Mouse (Mus musculus) cerebellum, adult 11-12 months (tissue): ENCODE measurements around the gene Gm49352.
"Not testable (repeated sequence)": the region's sequence is repeated elsewhere in the genome, so short reads cannot be mapped to it uniquely, and the experiment has no call there.

ENCODE experiments used
- DNase-seq: peaks from one replicate; pipeline ENCODE4 v3.0.0; 2022

Gene Gm49352

DNA sequence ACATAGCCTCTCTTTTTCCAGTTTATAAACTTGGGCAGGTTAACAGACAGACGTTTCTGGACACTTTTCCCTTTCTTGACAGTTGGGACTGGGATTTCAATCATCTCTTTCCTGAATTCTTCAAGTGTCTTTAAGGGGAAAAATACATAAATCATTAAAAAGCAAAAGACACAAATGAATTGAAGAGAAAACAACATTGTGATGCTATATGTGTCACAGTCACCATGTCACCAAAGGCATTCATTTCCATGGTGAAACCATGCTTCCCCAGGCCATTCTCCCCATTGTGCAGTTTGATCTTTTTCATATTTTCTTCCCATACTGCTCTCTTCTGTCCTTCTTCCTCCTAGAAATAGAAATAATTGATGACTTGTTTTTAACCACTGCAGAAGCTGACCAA lies at the start of gene Gm49352:
Gm49352 (minus strand) TSS at position 101 of the 400 bp plus-strand sequence.
- DNase-seq: not testable (repeated sequence)

DNA sequence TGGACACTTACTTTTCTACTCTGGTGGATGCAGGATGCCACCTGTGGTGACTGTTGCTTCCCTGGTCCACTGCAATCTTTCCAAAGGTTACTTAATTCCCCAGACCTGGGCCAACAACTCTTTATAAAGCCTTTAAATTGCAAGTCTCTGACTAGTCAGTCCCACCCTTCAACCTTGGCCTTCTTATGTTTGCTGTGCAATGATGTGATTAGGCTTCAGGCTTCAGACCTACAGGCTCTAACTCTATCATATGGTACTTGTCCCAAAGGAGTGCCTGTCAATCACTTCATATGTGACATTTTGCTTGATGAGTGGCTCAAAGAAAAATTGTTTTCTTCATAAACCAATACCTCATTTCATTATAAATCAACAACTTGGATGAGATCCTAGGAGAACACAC lies 2.1 kb upstream of the Gm49352 start, which contains the start of gene Cts3:
Cts3 (minus strand) TSS at position 101 of the 400 bp plus-strand sequence.
- DNase-seq: no peak

DNA sequence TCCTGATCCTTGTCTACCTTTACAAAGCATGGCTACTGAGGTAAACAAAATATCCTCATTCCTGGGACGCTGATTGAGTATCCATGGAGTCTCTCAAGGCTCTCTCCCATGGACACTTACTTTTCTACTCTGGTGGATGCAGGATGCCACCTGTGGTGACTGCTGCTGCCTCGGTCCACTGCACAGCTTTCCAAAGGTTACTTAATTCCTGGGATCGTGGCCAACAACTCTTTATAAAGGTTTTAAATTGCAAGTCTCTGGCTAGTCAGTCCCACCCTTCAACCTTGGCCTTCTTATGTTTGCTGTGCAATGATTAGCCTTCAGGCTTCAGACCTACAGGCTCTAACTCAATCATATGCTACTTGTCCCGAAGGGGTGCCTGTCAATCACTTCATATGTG lies 26.3 kb downstream of the Gm49352 start, which contains the start of gene Ctsm:
Ctsm (minus strand) TSS at position 209 of the 400 bp plus-strand sequence.
- no peak for DNase-seq
